Mouse (Mus musculus) heart, postnatal 0 days (tissue): Measurements from ENCODE around the gene Kcnj10. TPM values are rescaled to one million over a fixed set of nuclear protein-coding genes. Genes with fewer than 3 reads are reported as not detected.

ENCODE experiments used
- ATAC-seq: fragments of 200-750 bp; cut with Nextera tagmentation; 2 replicates; pipeline ENCODE4 v1.8.0; 2017; ENCODE audit warnings: low read depth, moderate number of reproducible peaks, moderate library complexity; ENCODE audit not compliant: insufficient read depth
- DNase-seq: peaks from one replicate; pipeline ENCODE4 v3.0.0-alpha.2; 2016; ENCODE audit warnings: low spot score
- H3K27ac ChIP-seq: fragments of 300-500 bp; sonication (generic); 2 replicates; pipeline ENCODE4 v1.5.1; 2014; ENCODE audit warnings: low read depth, mild to moderate bottlenecking
- H3K27me3 ChIP-seq: fragments of 300-500 bp; sonication (generic); 2 replicates; pipeline ENCODE4 v1.6.1; 2014; ENCODE audit warnings: low read length, mixed read lengths; ENCODE audit not compliant: control insufficient read depth, insufficient read depth
- H3K36me3 ChIP-seq: fragments of 300-500 bp; sonication (generic); replicated peaks from 2 replicates; pipeline ENCODE4 v1.6.1; 2014; ENCODE audit warnings: low read length, mixed read lengths; ENCODE audit not compliant: control insufficient read depth, insufficient read depth
- H3K4me1 ChIP-seq: fragments of 300-500 bp; sonication (generic); 2 replicates; pipeline ENCODE4 v1.6.1; 2014; ENCODE audit warnings: antibody characterized with exemption; ENCODE audit not compliant: control insufficient read depth, insufficient read depth
- H3K4me2 ChIP-seq: fragments of 300-500 bp; sonication (generic); 2 replicates; pipeline ENCODE4 v1.6.1; 2014; ENCODE audit warnings: low read depth, mild to moderate bottlenecking, low read length, moderate library complexity
- H3K4me3 ChIP-seq: fragments of 300-500 bp; sonication (generic); 2 replicates; pipeline ENCODE4 v1.5.1; 2014; ENCODE audit warnings: low read depth, low read length
- H3K9ac ChIP-seq: fragments of 300-500 bp; sonication (generic); replicated peaks from 2 replicates; pipeline ENCODE4 v1.6.1; 2014; ENCODE audit warnings: low read depth, low read length, mixed read lengths
- H3K9me3 ChIP-seq: fragments of 300-500 bp; sonication (generic); replicated peaks from 2 replicates; pipeline ENCODE4 v1.6.1; 2016; ENCODE audit warnings: low read length; ENCODE audit not compliant: control insufficient read depth
- CTCF ChIP-seq: IDR thresholded peaks from 2 replicates; pipeline ENCODE4 v1.5.1; 2016; ENCODE audit warnings: antibody characterized with exemption, control low read depth, low read depth
- EP300 ChIP-seq: IDR thresholded peaks from 2 replicates; pipeline ENCODE4 v1.6.1; 2016; ENCODE audit warnings: antibody characterized with exemption, low read depth
- WGBS: fragments of 180-500 bp; shearing (Covaris S2); extraction: QIAGEN DNeasy Blood & Tissue Kit; methylation state at CpG from one replicate; pipeline ENCODE4 v1.1.7; 2014; 5-methylcytosine and 5-hydroxymethylcytosine counted together
- polyA plus RNA-seq: library from polyadenylated mRNA; unstranded; fragments of >200 nt; fragmentation: Nextera tagmentation; extraction: Ambion mirVana; gene quantifications from 2 replicates; pipeline ENCODE4 v1.2.1, GENCODE M21; 2015
- total RNA-seq: library from RNA; depleted of rRNA; stranded (reverse); fragments of >200 nt; gene quantifications from 2 replicates; pipeline ENCODE4 v1.2.3, GENCODE M21; 2014; ENCODE audit warnings: low replicate concordance

The Kcnj10 gene
- total and polyA plus RNA-seq, 2 experiments from 2014 or later: not detected

DNA sequence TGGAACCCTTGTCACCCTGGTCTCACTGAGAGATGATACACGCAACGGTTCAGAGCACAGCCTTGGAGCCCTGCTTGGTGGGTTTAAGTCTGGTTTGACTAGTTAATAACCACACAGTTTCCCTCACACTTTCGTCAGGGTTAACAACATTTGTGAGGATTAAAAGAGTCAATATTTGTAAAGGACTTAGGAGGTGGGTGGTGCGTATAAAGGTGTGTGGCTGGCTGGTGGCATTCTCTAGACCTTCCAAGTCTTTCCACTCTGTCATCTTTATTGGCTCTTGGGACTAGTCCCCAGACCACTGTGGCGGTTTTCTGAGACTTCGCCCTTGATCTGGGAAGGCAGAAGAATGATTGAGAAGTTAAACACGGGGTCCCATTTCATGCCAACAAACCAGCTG is 3.8 kb downstream of the Kcnj10 start:
- Histone ChIP-seq H3K4me1 (peaks cover 8% of the 10 kb centered on the region), H3K27ac (no peak overlapping the region), H3K4me3 (no peak overlapping the region), H3K9ac (no peak overlapping the region), H3K4me2 (no peak overlapping the region), H3K27me3 (peaks cover 32% of the 10 kb centered on the region), H3K36me3 (no peaks in the 10 kb centered on the region), H3K9me3 (no peaks in the 10 kb centered on the region)
- WGBS: 80% methylated on average over 7 of the region's 7 CpGs
- TF ChIP-seq EP300: no peak
- TF ChIP-seq CTCF: no peak
- ATAC-seq (no peak), DNase-seq (no peak)

DNA sequence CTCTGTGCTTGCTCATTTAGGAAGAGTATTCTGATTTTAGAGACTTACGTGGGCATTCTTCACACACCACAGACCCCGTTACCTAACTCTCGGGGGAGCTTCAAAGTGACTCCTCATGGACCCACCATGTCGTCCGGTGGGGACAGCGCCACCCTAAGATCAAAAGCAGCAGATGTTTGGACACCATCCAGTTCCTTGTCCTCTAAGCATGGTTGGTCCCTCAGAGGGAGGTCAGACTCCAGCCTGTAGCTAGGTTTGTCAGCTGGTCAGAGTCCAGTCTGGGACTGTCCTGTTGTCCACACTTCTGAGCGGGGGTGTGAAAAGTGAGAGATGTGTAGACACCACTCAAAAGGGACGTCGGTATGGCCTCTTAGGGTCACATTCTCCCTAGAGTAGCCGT is 5.7 kb downstream of the Kcnj10 start:
- H3K9ac ChIP-seq: no peak overlapping the region
- TF ChIP-seq CTCF (no peak), EP300 (no peak)
- ATAC-seq: no peak
- H3K4me1 ChIP-seq: peaks cover 2% of the 10 kb centered on the region; the same call in 1 of the 2 replicates
- H3K36me3 ChIP-seq: no peaks in the 10 kb centered on the region
- no peak overlapping the region for H3K4me3 ChIP-seq
- H3K27ac ChIP-seq: no peak overlapping the region
- 74% methylated on average over 10 of the region's 10 CpGs for WGBS
- DNase-seq: no peak
- no peak overlapping the region for H3K4me2 ChIP-seq
- no peaks in the 10 kb centered on the region for H3K9me3 ChIP-seq
- H3K27me3 ChIP-seq: peaks cover 33% of the 10 kb centered on the region

DNA sequence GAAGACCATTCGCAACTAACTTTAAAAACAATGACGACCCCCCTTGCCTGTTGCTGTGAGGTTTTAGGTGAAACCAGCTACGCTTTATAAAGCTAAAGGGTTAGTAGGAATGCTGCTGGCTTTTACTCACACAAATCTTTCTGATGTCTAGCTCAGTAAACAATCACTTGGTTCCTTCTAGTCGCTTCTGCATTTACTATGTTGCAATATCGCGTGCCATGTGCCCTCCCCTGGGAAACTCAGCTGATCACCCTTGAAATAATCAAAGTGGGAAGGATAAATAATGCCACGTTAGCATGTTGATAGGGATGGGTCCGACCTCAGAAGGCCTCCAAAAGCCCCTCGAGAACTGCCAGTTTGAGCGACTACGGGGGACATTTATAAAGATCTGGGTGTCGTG is 6.4 kb downstream of the Kcnj10 start:
- ATAC-seq: no peak
- 80% methylated on average over 12 of the region's 12 CpGs for WGBS
- H3K27me3 ChIP-seq: peaks cover 32% of the 10 kb centered on the region

DNA sequence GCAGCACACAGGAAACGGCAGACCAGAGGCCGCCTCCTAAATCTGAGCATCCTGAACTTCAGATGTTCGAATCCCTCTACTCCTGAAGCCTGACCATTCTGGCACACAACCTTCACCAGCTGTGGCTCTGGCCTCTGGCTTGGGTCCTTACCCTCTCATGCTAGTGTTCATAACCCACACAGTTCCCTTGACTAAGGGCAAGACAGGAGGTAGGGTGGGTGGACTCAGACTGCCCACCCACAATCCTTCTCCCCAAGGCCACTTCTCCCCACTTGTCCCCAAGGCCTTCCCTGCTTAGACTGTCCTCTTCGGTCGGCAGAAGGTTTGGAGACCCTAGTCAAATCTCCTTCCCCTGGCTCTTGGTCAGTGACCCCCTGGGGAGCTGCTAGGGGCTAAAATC is 8.5 kb downstream of the Kcnj10 start:
- Histone ChIP-seq H3K36me3 (no peaks in the 10 kb centered on the region), H3K9ac (no peak overlapping the region), H3K27me3 (peaks cover 29% of the 10 kb centered on the region; the same call in 1 of the 2 replicates), H3K4me3 (no peak overlapping the region), H3K4me2 (no peak overlapping the region), H3K9me3 (no peaks in the 10 kb centered on the region), H3K4me1 (peaks cover 2% of the 10 kb centered on the region; the same call in 1 of the 2 replicates), H3K27ac (no peak overlapping the region)
- WGBS: 71% methylated on average over 5 of the region's 5 CpGs
- TF ChIP-seq CTCF: no peak
- no peak for TF ChIP-seq EP300
- ATAC-seq (no peak), DNase-seq (no peak)

More for the DNA sequence above, 6.4 kb downstream of the Kcnj10 start:
- Histone ChIP-seq H3K9me3 (no peaks in the 10 kb centered on the region), H3K4me3 (no peak overlapping the region), H3K27ac (no peak overlapping the region), H3K9ac (no peak overlapping the region), H3K4me1 (peaks cover 2% of the 10 kb centered on the region; the same call in 1 of the 2 replicates), H3K36me3 (no peaks in the 10 kb centered on the region), H3K4me2 (no peak overlapping the region)
- no peak for TF ChIP-seq CTCF
- TF ChIP-seq EP300: no peak
- no peak for DNase-seq

- TF ChIP-seq CTCF (no peak), EP300 (no peak)
- Histone ChIP-seq H3K4me1 (peaks cover 2% of the 10 kb centered on the region; the same call in 1 of the 2 replicates), H3K27ac (no peak overlapping the region), H3K9me3 (no peaks in the 10 kb centered on the region), H3K4me3 (no peak overlapping the region), H3K36me3 (no peaks in the 10 kb centered on the region), H3K27me3 (peaks cover 29% of the 10 kb centered on the region; the same call in 1 of the 2 replicates), H3K4me2 (peak overlapping the region; percentile 28; the same call in 1 of the 2 replicates), H3K9ac (no peak overlapping the region)
- 14% methylated on average over 19 of the region's 19 CpGs for WGBS
- DNase-seq (no peak), ATAC-seq (peak; percentile 52)
Measured at GRCm38 (mm10) chr1:172349916-172350812, 9.2 kb downstream of the Kcnj10 start.
